Mouse (Mus musculus) gastrocnemius, adult 8-10 months (tissue): ENCODE results near the gene Auts2. TPM values are rescaled to one million over a fixed set of nuclear protein-coding genes. Genes with fewer than 3 reads are reported as not detected.

Experiments used
- DNase-seq, 2 experiments: peaks; one replicate each; pipeline ENCODE4 v3.0.0; 2022; ENCODE audit warnings: low spot score in 2 of 2
- total RNA-seq, 4 experiments: library from RNA; stranded (reverse); gene quantifications; 2 replicates each; pipeline ENCODE4 v1.2.4; 2022

Gene Auts2
- total RNA-seq, 4 experiments from 2014 or later: 7.6 to 18.8 (median 12.4) TPM

DNA sequence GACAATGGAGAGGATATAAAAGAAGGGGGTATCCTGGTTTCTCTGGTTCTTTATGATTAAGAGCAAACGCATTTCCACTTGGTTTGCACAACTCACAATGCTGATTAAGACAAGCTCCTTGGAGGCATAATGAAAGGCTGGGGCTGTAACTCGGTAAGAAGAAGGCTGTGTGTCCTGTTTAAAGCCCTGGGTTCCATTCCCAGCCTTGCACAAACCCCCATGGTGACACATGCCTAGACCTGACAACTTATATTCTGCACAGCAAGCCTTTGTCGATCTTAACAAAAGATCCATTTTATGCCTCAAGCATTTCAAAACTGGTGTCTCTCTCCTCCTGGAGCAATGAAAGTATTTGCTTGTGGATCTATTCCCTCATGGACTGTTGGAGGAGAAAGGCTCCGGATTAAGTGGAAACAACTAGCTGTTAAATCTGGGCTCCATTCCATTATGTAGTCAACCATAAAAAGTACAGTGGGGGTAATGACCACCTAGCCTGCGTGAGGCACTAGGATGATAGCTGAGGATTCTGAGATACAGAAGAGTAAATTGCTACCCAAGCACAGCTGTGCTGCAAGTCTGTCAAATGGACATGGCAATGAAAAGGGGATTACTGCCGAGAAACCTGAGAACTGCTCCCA is 218.8 kb downstream of the Auts2 start:
- DNase-seq: no peak

- no peak for DNase-seq
These were observed 219.5 kb downstream of the Auts2 start for GRCm38 (mm10) chr5:132323608-132324007.

DNA sequence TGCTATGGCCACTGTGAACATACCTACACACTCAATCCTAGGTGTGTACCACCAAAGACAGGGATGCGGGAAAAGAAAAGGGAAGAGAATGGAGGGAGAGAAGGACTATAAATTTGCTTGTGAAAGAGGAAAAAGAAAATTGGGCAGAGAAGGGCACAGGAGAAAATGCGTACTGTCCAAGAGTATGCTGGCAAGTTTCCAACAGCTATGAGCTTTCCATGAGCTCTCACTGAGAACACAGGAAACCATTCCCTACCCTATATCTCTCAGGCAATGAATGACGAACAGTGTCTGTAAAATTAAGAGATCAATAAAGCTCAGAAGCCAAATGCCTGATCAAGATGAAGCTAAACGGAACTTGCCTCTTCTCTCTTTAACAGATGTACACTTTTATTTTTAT is 220.2 kb downstream of the Auts2 start:
- DNase-seq: no peak

GRCm38 (mm10) chr5:132318026-132318765 is 224.9 kb downstream of the Auts2 start:
- DNase-seq: no peak

- no peak for DNase-seq
These were observed 226.2 kb downstream of the Auts2 start for GRCm38 (mm10) chr5:132316897-132317296.

- no peak for DNase-seq
These were observed 228.8 kb downstream of the Auts2 start for GRCm38 (mm10) chr5:132314300-132314699.

DNA sequence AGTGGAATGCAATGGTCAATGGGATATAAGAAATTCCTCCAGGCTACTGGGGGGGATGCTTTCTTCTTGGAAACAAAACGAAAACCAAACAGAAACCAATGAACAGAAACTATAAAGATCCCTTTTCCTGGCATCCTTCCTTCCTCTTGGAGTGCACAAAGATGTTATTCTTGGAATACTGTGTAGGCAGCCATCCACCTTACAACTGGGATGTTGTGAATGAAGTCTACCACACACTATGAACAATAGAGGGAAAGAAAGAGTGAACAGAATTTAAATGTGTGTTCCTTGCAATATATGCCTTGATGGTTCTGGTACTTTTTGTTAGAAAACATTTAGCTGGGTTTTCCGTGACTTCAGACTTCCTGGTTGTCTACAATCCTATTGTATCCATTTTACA is 236.1 kb downstream of the Auts2 start:
- DNase-seq: no peak

DNA sequence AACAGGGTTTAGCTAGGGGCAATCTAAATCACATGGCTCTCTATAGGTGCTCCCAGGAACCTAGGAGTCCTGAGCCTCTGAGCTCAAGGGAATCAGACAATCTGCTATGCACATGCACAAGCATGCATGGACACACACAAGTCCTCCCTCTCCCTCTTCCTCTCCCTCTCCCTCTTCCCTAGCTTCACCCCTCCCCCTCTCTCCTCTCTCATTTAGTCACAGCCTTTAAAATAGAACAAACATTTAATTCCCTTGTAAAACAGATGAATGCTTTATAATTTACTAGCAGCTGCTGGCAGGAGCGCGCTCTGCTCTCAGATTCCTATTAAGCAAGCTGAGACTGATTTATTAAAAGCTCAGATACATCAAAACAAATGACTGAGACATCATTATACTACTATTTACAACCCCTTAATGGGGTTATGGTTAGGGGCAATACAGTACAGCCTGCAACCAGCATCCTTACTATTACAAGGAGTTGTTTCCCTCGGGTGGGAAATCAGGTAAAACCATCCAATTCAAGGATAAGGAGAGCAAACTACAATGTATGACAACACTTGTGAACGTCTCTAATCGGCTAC is 237.7 kb downstream of the Auts2 start:
- DNase-seq: no peak

DNA sequence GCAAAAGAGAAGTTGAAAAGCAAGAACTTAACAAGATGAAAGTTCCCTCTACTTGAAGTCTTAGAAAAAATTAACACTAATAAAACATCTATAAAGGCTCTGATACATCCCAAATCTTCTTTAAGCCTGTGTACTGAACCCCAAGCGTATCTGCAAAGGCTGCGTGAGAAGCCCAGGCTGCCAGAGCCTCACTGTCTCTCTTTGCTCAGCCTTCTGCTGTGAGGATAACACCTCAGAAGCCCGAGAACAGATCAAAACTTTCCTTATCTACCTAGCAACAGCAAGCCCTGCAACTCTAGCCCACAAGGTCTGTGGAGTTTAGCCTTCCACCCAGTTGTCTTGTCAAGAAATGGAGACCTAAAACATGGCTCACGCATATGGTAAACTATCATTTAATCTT is 240.4 kb downstream of the Auts2 start:
- DNase-seq: no peak

- no peak for DNase-seq
These were observed 242.3 kb downstream of the Auts2 start for GRCm38 (mm10) chr5:132300794-132301193.

- no peak for DNase-seq
These were observed 243.4 kb downstream of the Auts2 start for GRCm38 (mm10) chr5:132299716-132300115.

DNA sequence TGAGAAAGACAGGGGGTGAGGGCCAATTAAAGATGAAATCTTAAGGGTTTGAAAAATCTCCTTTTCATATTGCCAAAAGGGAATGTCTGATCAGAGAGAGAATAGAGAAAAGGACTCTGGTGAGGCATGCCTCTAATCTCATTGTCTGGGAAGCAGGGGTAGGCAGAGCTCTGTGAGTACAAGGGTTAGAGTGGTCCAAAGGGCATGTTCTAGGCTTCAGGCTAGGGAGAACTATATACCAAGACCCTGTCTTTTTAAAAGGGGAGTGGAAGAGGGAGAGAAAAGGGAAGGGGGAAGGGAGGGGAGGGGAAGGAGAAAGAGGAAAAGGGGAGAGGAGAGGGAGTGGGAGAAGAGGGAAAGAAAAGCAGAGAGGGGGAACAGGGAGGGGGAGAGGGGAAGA is 244.1 kb downstream of the Auts2 start:
- no peak for DNase-seq

- DNase-seq: no peak
These were observed 245.8 kb downstream of the Auts2 start for GRCm38 (mm10) chr5:132297309-132297708.

- no peak for DNase-seq
These were observed 248.7 kb downstream of the Auts2 start for GRCm38 (mm10) chr5:132294469-132294868.

- DNase-seq: no peak
These were observed 250.2 kb downstream of the Auts2 start for GRCm38 (mm10) chr5:132292932-132293331.

DNA sequence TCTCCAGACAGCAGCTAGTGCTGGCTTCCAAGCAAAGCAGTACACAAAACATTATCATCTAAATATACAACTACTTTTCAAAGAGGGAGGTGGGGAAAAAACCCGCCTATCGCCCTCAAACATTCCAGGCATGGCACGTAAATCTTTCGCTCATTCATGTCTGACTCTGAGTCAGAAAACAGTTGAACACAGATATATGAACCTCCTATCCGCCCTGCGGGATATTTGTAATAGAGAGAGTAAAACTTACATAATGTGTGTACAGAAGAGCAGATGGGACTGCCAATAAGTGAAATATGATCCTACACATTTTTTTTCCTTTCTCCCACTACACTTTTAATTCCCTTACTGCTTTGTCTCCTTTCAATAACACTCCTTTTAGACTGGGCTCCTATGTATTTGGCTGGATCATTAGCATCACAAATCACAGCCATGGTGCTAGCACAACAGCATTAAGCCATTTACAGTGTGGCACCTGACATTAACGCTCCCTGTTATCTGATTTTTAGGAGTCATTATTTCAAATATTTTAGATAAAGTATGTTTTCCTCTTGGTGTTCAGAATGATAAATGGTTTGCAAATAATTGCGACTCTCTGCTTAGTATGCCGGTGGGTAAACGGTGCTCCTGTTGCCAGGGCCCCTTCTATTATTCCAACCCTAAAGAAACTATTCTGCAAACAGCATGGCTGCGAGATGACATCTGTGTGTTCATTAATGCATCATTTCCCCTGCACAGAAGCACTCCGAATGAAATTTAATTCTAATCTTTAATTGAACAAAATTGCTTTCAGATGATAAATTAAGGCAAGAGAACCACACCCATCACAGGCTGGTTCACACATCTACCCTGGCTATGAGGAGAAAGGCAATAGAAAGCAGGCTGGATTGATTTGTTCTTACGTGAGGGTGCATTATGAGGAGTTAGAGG is 252.3 kb downstream of the Auts2 start:
- DNase-seq: no peak

- DNase-seq: no peak
These were observed 259.4 kb downstream of the Auts2 start for GRCm38 (mm10) chr5:132283741-132284140.

DNA sequence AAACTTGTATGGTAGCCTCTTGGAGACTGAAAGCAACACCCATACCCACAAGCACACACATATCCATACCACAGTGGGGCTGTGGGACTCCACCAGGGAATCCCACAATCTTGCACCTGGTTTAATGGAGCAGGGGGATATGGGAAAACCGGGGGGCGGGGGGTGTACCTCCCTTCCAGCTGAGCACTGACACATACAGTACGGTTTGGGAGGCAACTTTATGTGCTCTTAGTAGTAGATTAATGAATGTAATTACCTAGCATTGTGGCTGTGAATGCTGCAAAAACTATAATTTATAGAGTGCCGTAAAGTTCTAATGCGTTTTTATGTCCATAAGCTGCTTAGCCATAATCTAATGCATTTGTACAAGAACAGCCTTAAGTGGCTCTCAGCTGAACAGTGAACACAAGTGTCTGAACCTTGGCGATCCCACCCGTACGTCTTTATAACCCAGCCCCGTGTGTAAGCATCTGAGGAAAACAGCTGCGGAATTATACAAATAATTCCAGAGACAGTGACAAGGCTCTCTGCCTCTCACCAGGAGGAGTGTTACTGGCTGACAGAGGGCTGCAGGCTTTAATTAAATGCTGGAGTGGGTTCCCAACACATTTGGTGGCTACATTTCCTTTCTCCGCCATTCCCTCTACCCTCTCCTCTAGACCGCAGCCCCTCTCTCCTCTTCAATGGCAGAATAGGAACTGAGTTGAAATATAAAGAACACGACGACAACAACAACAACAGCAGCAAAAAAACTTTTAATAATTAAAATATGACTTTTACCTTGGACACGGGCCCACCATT is 268.8 kb downstream of the Auts2 start:
- no peak for DNase-seq

- DNase-seq: no peak
These were observed 271.0 kb downstream of the Auts2 start for GRCm38 (mm10) chr5:132272132-132272531.

DNA sequence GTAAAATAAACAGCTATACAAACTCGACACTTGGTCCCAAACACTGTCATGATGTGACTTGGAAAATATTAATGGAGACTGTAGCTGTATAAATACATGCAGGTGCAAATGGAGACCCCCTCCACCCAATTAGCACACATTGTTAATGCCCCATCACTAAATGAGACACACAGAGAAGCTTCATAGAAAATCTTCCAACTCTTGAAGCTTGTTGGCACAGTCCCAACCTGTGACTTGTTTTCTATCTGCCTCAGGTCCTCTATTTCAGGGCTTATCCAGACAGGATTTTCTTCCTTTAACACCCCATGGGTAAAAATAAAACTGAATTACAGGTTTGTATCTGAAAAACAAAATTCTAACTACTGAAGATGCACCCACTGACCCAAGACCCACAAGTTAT is 272.2 kb downstream of the Auts2 start:
- DNase-seq: no peak

DNA sequence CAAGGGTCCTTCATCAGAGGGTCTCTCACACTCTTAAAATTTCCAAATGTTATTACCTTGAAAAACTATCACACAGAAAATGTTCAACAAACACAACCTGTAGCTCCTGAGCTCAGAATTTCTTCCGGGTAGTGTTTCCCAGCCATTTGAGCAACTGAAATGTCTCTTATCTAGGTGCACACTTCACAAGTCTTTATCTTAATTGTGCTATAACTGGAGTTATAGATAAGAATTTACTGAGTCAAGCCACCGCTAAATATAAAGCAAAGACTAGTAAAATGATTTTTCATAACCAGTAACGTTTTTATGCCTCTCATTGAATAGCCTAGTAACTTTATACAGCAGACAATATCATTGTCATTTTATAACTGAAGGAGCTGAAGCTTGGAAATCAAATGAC is 273.1 kb downstream of the Auts2 start:
- DNase-seq: no peak
